Mouse (Mus musculus): ENCODE data around the gene H2-Aa. TPM values are rescaled to one million over a fixed set of nuclear protein-coding genes. Genes with fewer than 3 reads are reported as not detected.

H2-Aa gene
- polyA plus RNA-seq, 2 experiments = 1.1 to 1.8 TPM

DNA sequence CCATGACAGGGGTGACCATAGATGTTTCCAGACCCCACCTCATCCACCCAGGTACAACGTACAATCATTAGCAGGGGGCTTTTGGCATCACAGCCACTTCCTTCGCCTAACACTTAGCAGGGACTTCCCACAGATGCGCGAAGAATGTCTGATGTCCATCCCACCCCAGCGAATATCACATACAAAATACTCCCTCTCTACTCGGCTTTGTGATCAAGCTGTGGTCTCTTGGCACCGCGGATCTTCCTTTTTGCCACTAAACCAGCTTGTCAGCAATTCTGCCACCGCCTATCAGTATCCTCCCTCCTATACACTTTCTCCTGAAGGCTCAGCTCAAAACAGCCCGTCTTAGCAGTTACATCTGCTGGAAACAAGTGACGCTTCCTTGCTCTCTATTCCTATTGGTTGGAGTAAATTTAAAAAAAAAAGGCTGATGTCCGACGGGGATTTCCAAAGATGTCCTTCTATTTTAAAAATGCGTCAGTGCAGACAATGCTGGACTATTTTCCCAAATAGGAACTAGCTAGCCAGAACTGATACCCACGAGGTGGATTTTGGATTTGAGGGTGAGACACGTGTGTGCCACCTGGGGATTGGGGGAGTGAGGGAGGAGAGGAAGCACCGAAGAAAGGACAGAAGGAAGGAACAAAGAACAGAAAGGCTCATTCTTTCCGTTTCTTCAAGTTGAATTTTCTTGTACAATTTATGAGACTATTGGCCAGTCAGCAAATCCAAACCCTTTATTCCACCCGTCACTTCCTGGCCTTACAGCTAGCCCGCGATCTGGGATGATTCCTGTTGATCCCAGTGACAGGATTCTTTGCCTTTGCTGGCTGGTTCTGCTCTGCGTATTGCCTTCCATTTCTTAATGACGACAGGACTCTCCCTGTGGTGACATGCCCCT is 8.5 kb upstream of the H2-Aa start:
- Histone ChIP-seq H3K27me3 (ENCODE audit: control insufficient read depth, insufficient read depth, low read length) (no peaks in the 10 kb centered on the region), H3K27ac (no peak overlapping the region), H3K36me3 (replicated peaks; ENCODE audit: control insufficient read depth, insufficient read depth, low read depth) (no peaks in the 10 kb centered on the region), H3K9me3 (ENCODE audit: control insufficient read depth, low read length) (no peaks in the 10 kb centered on the region), H3K4me3 (ENCODE audit: insufficient read depth in 1 of 2, low read depth in 2 of 2, low read length in 2 of 2) (no peak overlapping the region), H3K4me2 (ENCODE audit: low read depth) (peak overlapping the region; percentile 28), H3K4me1 (replicated peaks; ENCODE audit: control insufficient read depth in 2 of 2, insufficient read depth in 2 of 2, low read length in 1 of 2) (peaks cover 0 to 3% of the 10 kb centered on the region in 2 experiments; a peak in 1 of 4 replicates), H3K9ac (replicated peaks) (no peak overlapping the region)
- DNase-seq (ENCODE audit: low read depth in 3 of 3, low spot score in 3 of 3) = peak in 2 of 3 experiments; percentile 20 to 39
- 23% methylated on average over 23 of the region's 23 CpGs for WGBS (ENCODE audit: insufficient replicate concordance)
- no peak for ATAC-seq (ENCODE audit: insufficient read depth)
- TF ChIP-seq EP300 (IDR thresholded peaks at IDR 0.05; ENCODE audit: low read depth) = no peak
- no peak for TF ChIP-seq CTCF (IDR thresholded peaks at IDR 0.05; ENCODE audit: low read depth)

DNA sequence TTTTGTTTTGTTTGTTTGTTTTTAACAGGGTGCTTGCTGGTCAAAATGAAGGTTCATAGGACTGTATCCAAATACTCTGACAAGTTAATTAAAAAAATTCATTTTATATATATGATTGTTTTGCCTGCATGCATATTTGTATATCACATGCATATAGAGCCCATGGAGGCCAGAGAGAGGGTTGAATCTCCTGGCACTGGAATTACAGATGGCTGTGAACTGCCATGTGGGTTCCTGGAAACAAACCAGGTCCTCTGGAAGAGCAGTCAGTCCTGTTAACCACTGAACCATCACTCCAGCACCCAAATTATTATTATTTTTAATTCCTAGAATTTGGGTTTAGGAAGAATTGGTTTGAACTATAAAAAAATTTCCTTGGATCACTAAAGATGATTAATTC is 7.7 kb upstream of the H2-Aa start:
- Histone ChIP-seq H3K4me1 (replicated peaks; ENCODE audit: control insufficient read depth in 2 of 2, insufficient read depth in 2 of 2, low read length in 1 of 2) (peaks cover 0 to 3% of the 10 kb centered on the region in 2 experiments; a peak in 1 of 4 replicates), H3K36me3 (replicated peaks; ENCODE audit: control insufficient read depth, insufficient read depth, low read depth) (no peaks in the 10 kb centered on the region), H3K4me2 (ENCODE audit: low read depth) (no peak overlapping the region), H3K9ac (replicated peaks) (no peak overlapping the region), H3K27ac (no peak overlapping the region), H3K9me3 (ENCODE audit: control insufficient read depth, low read length) (no peaks in the 10 kb centered on the region), H3K27me3 (ENCODE audit: control insufficient read depth, insufficient read depth, low read length) (no peaks in the 10 kb centered on the region), H3K4me3 (ENCODE audit: insufficient read depth in 1 of 2, low read depth in 2 of 2, low read length in 2 of 2) (no peak overlapping the region)
- ATAC-seq (ENCODE audit: insufficient read depth) (no peak), DNase-seq (ENCODE audit: low read depth in 3 of 3, low spot score in 3 of 3) (no peak)
- TF ChIP-seq CTCF (IDR thresholded peaks at IDR 0.05; ENCODE audit: low read depth) (no peak), EP300 (IDR thresholded peaks at IDR 0.05; ENCODE audit: low read depth) (no peak)

DNA sequence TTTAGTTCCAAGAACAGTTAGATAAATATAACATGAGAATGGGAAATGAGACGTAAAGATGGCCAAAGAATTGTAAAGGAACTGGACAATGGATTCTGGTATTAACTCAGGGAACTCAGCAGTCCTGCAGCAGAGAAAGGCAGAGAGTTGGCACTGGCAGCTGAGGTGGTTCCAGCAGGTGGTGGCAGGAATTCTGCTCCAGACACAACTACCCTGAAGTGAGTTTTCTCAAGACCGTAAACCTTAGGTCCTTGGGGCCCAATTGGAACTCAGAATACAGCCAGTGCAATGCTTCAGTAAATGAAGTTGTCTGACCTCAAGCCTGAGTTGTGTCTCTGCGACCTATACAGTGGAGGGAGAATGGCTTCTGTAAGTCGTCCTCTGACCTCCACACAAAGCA is 6.6 kb upstream of the H2-Aa start:
- H3K4me3 ChIP-seq (ENCODE audit: insufficient read depth in 1 of 2, low read depth in 2 of 2, low read length in 2 of 2) = no peak overlapping the region
- H3K27ac ChIP-seq = no peak overlapping the region
- no peak overlapping the region for H3K4me2 ChIP-seq (ENCODE audit: low read depth)
- no peak overlapping the region for H3K9ac ChIP-seq (replicated peaks)
- no peak for TF ChIP-seq CTCF (IDR thresholded peaks at IDR 0.05; ENCODE audit: low read depth)
- no peak for TF ChIP-seq EP300 (IDR thresholded peaks at IDR 0.05; ENCODE audit: low read depth)
- peaks cover 0 to 3% of the 10 kb centered on the region in 2 experiments; a peak in 1 of 4 replicates for H3K4me1 ChIP-seq (replicated peaks; ENCODE audit: control insufficient read depth in 2 of 2, insufficient read depth in 2 of 2, low read length in 1 of 2)
- no peaks in the 10 kb centered on the region for H3K9me3 ChIP-seq (ENCODE audit: control insufficient read depth, low read length)
- no peaks in the 10 kb centered on the region for H3K27me3 ChIP-seq (ENCODE audit: control insufficient read depth, insufficient read depth, low read length)
- DNase-seq (ENCODE audit: low read depth in 3 of 3, low spot score in 3 of 3) (no peak), ATAC-seq (ENCODE audit: insufficient read depth) (no peak)
- H3K36me3 ChIP-seq (replicated peaks; ENCODE audit: control insufficient read depth, insufficient read depth, low read depth) = no peaks in the 10 kb centered on the region
- 41% methylated on average over 4 of the region's 4 CpGs for WGBS (ENCODE audit: insufficient replicate concordance)

DNA sequence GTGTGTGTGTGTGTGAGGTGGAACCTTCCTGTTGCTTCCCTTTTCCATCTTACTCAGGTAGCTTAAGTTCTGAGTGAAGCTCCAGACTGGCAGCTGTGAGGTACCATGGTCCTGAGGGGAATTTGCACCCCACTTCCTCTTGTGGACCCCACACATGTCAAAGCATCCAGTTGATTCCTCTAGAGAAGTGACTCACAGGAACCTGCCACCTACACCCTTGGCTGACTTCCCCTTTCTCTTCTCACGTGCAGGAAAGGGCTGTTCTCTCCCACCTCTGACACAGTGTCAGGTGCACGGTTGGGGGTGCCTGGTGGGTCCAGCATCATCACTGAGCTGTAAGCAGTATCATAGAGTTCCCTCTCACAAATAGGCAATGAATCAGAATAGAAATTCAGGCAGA is 5.9 kb upstream of the H2-Aa start:
- H3K4me2 ChIP-seq (ENCODE audit: low read depth) = no peak overlapping the region
- DNase-seq (ENCODE audit: low read depth in 3 of 3, low spot score in 3 of 3) = no peak
- TF ChIP-seq EP300 (IDR thresholded peaks at IDR 0.05; ENCODE audit: low read depth) (no peak), CTCF (IDR thresholded peaks at IDR 0.05; ENCODE audit: low read depth) (no peak)

DNA sequence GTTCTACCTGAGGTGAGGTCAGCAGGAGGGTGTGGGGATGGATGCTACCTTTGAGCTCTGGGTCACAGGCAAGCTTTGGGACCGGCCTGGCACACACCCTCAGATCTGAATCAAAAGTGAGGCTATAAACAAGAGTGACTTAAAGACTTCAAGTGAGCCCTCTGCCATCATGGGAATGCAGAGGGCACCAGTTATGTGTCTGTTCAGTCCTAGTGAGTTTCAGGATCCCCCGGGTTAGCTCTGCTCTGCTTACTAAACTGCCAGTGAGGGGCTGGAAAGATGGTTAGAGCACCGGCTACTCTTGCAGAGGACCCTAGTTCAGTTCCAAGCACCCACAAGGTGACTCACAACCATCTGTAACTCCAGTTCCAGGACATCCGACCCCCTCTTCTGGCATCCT is 4.9 kb upstream of the H2-Aa start:
- H3K27ac ChIP-seq = no peak overlapping the region
- TF ChIP-seq CTCF (IDR thresholded peaks at IDR 0.05; ENCODE audit: low read depth) (no peak), EP300 (IDR thresholded peaks at IDR 0.05; ENCODE audit: low read depth) (no peak)
- ATAC-seq (ENCODE audit: insufficient read depth) = no peak
- H3K4me2 ChIP-seq (ENCODE audit: low read depth) = no peak overlapping the region
- no peaks in the 10 kb centered on the region for H3K9me3 ChIP-seq (ENCODE audit: control insufficient read depth, low read length)
- WGBS (ENCODE audit: insufficient replicate concordance) = 67% methylated on average over 4 of the region's 4 CpGs
- peaks cover 0 to 3% of the 10 kb centered on the region in 2 experiments; a peak in 1 of 4 replicates for H3K4me1 ChIP-seq (replicated peaks; ENCODE audit: control insufficient read depth in 2 of 2, insufficient read depth in 2 of 2, low read length in 1 of 2)
- no peaks in the 10 kb centered on the region for H3K27me3 ChIP-seq (ENCODE audit: control insufficient read depth, insufficient read depth, low read length)
- H3K9ac ChIP-seq (replicated peaks) = no peak overlapping the region
- no peaks in the 10 kb centered on the region for H3K36me3 ChIP-seq (replicated peaks; ENCODE audit: control insufficient read depth, insufficient read depth, low read depth)
- H3K4me3 ChIP-seq (ENCODE audit: insufficient read depth in 1 of 2, low read depth in 2 of 2, low read length in 2 of 2) = no peak overlapping the region
- DNase-seq (ENCODE audit: low read depth in 3 of 3, low spot score in 3 of 3) = no peak

More for the DNA sequence above, 5.9 kb upstream of the H2-Aa start:
- Histone ChIP-seq H3K36me3 (replicated peaks; ENCODE audit: control insufficient read depth, insufficient read depth, low read depth) (no peaks in the 10 kb centered on the region), H3K4me1 (replicated peaks; ENCODE audit: control insufficient read depth in 2 of 2, insufficient read depth in 2 of 2, low read length in 1 of 2) (peaks cover 0 to 3% of the 10 kb centered on the region in 2 experiments; a peak in 1 of 4 replicates), H3K27me3 (ENCODE audit: control insufficient read depth, insufficient read depth, low read length) (no peaks in the 10 kb centered on the region), H3K4me3 (ENCODE audit: insufficient read depth in 1 of 2, low read depth in 2 of 2, low read length in 2 of 2) (no peak overlapping the region), H3K27ac (no peak overlapping the region), H3K9ac (replicated peaks) (no peak overlapping the region), H3K9me3 (ENCODE audit: control insufficient read depth, low read length) (no peaks in the 10 kb centered on the region)
- WGBS (ENCODE audit: insufficient replicate concordance) = 7% methylated on average over 2 of the region's 2 CpGs
- no peak for ATAC-seq (ENCODE audit: insufficient read depth)
